Mouse (Mus musculus): ENCODE measurements around the gene Sumo2.
"Not testable (repeated sequence)": the region's sequence is repeated elsewhere in the genome, so short reads cannot be mapped to it uniquely, and the experiment has no call there.

Gene Sumo2

DNA sequence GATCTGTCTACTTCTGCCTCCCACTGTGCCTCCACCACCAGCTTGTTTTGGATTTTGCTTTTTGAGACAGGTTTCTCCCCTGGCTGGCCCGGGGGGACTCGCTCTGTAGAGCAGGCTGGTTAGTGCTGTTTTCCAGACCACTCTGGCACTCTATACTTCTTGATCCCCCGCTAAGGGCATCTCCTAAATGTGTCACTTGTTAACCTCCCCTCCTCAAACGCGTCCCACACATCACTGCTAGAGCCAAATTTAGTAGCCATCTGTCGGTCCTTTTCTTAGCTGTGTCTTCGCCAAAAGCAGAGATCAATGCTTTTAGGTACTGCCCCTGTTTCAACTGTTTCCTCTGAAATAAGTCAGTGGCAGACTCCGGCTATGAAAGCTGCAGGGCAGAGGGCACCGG, 17.4 kb downstream of the Sumo2 start:
- no peak for DNase-seq (ENCODE audit: extremely low spot score)

DNA sequence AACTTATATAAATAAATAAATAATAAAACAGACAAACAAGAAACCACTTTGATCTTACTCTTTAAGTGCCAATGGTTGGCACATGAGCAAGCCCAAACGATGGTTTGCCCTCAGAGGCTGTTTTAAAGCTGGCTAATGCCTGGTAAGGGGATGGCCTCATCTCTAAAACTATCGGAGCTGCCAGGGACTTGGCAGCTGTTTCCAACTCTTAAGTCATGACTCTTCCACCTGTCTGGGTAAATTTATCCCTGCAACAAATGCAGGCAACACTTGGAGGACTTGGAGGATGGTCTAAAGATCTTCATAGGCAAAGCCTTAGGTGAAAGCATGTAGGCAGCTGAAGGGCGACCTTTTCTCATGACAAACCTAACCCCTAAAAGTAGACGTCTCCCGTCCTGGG, 19.1 kb downstream of the Sumo2 start:
- no peak for DNase-seq (ENCODE audit: extremely low spot score)

DNA sequence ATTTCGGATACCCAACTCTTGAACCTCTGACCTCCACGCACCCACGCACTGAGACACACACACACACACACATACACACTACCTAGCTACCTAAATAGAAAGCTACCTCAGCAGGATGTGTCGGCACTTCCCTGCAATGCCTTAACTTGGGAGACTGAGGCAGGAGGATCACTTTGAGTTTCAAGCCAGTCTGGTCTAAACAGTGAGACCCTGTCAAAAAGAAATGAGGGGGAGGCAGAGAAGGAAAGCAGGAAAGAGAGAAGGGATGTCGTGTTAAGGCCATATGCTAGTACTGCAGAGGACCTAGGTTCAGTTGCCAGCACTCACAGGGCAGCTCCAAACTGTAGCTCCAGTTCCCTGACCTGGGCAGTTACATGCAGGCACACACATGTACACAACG, 21.1 kb downstream of the Sumo2 start:
- DNase-seq (ENCODE audit: extremely low spot score) = no peak

DNA sequence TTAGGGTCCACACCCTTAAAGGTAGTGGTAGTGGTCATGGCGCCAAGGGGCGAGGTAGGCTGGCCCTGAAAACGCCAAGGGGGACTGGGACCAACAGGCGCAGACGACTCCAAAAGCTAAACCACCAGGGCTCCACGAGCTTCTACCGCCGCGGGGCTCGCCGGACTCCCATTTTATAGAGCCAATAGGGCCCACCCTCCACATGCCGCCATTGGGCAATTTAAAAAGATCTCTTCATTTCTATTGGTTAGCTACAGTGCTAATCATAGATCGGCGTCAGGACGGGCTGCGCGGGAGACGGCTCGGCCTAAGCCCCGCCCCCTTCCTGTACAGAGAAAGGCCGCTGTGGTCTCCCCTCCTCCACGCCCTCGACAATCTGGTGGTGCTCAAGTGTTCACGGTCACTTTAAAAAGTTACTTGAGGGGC, 21.8 kb downstream of the Sumo2 start, which contains the start of gene Jpt1:
Gene Jpt1, minus strand, starts transcription at position 150 of the 426 bp plus-strand sequence.
- peak; percentile 98 for DNase-seq (ENCODE audit: extremely low spot score)

DNA sequence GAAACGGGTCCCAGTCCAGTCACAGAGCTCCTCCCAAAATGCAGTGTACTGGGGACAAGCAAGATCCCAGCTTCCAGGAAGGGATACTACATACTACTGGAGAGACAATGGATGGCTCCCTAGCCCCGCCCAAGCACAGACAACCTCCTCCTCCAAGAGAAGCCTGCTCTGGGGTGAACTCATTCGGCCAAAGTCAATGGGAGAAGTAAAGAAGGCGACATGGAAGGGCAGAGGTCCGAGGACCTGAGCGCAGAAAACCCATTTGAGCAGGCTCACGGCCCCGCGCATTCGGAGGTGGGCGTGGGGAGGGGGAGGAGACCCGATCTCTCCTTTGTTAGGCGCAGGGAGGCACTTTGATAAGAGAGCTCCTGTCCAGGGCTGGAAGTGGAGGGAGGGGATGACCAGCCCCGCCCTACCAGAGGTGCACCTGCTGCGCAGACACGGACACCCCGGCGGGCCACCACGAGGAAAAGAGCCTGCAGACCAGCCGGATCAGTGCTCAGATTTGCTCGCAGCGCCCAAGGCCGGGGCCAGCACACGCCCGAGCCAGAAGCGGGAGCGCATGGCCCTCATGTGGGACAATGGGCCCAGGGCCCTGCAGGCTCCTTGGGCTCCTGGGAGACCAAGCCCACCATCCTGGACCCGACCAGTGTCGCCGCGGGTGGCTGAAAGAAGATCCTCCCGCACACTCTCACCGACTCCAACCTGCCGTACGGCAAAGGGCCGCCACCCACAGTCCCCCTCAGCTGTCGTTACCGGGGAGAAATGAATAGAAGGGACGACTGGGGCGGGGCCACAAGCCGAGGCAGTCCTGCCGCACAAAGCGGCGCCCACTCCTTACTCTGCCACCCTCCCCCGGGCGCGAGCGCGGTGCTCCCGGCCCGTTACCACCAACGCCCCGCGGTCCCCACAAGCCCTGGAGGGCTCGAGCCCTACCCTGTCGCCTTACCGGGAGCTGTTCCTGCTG, 22.5 kb downstream of the Sumo2 start:
- DNase-seq (ENCODE audit: extremely low spot score) = peak; percentile 69

DNA sequence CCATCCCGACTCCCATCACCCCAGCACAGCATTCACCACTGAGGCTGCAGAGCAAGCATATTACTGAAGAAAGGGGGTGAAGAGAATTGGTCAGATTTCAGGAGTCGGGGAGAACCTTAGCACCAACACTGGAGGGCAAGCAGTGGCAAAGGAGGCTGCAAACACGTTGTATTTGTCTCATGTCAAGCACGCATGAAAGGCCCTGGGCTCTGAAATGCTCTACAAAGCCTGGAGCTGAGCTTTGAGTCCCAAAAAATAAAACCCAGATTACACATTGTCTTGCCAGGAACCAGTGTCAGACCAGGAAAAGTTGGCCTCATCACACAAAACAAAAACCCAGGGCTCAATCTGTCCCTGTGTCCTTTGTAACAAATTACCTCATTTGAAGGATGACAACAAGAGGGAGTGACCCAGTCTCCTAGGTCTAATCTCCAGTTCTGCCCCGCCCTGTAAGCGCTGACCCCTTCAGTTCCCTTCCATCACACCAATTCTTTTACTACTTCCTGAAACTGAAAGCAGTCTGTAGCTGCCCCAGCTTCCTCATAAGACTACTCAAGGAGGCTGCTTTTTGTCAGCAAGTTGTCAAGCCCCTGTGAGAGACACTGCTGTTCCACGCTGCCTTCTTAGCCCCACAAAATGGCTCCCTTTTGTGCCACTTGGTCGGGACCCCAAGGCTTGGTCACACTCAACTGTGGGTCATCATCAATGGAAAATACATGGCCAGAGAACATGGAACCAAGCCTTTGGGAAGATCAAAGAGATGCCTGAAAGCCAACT, 23.5 kb downstream of the Sumo2 start:
- no peak for DNase-seq (ENCODE audit: extremely low spot score)

DNA sequence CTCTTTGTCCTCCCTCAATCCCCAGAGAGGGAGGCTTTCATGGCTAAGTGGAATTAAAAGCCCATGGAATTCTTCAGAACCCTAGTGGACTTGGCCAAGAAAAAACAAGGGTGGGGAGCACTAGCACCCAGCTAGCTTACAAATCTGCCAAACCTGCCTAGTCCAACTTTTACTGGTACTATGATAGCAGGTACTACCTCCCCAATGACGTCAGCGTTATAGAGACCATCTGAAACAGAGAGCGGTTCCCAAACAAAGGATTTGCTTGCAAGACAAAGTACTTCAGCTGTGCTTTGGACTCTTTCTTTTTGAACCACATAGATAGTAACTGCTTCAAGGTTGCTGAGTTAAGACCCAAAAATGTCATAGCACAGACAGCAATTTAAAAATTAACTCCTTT, 24.1 kb downstream of the Sumo2 start:
- no peak for DNase-seq (ENCODE audit: extremely low spot score)

DNA sequence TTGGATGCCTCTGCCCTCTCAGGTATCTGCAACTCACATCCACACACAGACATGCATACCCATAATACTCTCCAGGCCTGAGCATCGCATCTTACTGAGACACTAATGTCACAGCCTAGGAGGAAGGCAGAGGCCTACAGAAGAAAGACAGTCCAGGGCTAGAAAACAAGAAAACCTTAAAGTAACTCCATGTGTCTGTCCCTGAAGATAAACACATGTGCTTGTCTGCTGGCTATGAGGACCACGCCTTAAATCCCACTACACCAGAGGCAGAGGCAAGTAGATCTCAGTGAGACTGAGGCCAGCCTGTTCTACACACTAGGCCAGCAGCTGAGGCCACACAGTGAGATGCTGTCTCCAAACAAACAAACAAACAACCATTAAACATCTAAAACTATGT, 25.0 kb downstream of the Sumo2 start:
- no peak for DNase-seq (ENCODE audit: extremely low spot score)

DNA sequence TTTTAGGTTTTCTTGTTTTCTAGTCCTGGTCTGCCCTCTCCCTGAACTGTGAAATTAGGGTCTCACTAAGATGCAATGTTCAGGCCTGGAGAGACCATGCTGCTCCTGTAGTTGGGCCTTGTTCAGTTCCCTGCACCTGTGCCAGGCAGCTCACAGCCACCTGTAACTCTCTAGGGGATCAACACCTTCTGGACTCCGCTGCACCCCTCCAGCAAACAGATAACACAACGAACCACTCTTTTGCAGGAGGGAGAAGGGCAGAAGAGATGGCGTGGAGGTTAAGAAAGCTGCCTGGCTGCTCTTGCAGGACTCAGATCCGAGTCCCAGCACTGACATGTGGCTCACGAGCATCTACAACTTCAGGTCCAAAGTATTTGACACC, 25.6 kb downstream of the Sumo2 start:
- no peak for DNase-seq (ENCODE audit: extremely low spot score)

DNA sequence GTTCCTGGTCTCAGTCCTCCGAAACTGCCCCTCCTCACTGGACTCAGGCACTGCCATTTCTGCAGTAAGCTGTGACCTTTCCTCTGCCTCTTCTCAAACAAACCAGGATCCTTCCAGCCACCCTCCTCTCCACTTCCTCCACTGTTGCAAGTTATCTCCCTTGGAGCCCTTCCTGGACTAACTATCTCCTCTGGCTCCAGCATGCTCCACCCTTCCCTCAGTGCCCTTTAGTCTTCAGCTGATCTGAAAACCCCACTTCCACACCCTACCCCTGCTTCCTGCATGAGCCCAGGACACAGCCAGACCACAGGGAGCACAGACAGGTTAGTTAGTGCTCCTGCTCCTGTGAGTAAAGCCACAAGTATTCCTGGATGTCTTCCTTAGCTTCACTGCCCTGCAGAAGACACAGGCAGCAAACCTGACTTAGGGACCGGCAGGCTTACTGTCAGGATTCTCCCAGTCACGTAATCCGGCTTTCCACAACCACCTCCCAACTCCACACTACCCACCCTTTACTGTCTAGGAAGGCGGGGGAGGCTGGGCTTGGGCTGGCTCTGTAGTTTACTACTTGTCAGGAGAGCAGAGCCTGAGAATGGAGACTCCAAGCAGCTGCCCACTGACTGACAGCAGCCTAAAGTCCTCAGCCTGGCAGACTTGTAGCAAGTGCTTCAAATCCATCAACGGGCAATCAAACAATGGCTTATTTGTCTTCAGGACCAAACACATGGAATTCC, 26.1 kb downstream of the Sumo2 start:
- peak; percentile 20 for DNase-seq (ENCODE audit: extremely low spot score)

DNA sequence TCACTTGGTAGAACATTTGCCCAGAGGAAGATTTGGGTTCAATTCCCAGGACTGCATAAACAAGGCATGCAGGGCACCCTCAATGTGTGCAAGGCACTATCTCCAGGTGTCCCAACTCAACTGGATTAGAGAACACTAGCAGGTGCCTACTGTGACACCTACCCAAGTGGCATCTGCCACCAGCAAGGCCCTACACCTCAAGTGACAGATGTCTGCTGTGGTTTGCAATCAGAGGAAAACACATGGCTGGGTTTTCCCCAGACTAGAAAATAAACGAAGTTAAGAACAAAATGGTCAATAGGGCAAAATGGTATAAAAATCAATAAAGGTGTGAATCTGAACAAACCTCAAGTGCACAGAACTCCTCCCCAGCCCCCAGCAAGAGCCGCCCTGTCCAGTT, 28.0 kb downstream of the Sumo2 start:
- no peak for DNase-seq (ENCODE audit: extremely low spot score)

DNA sequence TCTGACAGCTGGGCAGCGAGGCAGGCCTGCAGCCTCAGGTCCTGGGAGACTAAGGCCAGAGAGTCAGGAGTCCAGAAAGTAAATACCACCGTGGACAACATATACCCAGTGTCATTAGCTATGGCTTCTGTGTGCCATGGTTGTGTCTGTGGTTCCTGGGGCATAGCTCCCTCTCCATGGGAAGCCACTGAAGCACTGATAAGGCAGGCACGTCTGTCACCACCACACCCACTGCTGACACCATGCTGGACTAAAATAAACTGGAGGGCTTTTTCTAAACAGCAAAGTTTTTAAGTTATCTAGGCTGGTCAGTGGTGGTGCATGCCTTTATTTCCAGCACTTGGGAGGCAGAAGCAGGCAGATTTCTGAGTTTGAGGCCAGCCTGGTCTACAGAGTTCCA, 29.5 kb downstream of the Sumo2 start:
- no peak for DNase-seq (ENCODE audit: extremely low spot score)

DNA sequence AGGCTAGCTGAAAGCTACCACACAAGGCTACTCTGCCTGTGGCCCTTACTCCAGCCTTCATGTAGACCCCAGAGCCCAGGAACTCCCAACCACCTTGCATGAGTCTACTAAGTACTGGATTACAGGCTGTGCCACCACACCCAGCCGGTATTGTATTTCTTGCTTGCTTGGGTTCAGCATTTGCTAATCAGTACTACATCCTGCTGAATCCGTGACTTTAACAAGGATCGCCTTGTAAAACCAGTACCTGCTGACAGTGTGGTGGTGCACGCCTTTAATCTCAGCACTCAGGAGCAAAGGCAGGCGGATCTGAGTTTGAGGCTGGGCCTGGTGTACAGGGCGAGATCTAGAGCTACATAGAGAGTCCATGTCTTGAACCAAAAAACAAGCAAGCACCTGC, 33.4 kb downstream of the Sumo2 start:
- DNase-seq (ENCODE audit: extremely low spot score) = no peak

DNA sequence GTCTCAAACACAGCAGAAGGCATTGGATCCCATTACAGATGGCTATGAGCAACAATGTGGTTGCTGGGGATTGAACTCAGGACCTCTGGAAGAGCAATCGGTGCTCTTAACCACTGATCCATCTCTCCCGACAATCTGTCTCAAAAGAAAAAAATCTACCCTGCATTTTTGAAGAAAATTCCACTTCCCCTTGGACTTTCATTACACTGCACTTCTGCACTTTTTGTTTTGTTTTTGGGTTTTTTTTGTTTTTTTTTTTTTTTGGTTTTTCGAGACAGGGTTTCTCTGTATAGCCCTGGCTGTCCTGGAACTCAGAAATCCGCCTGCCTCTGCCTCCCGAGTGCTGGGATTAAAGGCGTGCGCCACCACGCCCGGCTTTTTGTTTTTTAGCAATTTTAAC, 39.5 kb downstream of the Sumo2 start:
- DNase-seq (ENCODE audit: extremely low spot score) = not testable (repeated sequence)

DNA sequence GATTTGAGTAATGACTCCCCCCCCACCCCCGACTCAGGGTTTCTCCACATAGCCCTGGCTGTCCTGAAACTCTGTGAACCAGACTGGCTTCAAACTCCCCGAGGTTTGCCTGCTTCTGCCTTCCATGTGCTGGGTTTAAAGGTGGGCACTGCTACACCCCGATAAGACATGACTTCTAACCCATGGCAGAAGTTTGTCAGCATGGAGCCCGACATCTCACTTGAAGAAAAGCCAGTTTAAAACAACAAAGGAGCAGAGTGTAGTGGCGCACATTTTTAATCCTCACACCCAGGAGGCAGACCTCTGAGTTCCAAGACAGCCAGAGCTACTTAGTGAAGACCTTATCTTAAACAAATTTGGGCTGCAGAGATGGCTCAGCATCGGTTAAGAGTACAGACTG, 43.7 kb downstream of the Sumo2 start:
- DNase-seq (ENCODE audit: extremely low spot score) = no peak

DNA sequence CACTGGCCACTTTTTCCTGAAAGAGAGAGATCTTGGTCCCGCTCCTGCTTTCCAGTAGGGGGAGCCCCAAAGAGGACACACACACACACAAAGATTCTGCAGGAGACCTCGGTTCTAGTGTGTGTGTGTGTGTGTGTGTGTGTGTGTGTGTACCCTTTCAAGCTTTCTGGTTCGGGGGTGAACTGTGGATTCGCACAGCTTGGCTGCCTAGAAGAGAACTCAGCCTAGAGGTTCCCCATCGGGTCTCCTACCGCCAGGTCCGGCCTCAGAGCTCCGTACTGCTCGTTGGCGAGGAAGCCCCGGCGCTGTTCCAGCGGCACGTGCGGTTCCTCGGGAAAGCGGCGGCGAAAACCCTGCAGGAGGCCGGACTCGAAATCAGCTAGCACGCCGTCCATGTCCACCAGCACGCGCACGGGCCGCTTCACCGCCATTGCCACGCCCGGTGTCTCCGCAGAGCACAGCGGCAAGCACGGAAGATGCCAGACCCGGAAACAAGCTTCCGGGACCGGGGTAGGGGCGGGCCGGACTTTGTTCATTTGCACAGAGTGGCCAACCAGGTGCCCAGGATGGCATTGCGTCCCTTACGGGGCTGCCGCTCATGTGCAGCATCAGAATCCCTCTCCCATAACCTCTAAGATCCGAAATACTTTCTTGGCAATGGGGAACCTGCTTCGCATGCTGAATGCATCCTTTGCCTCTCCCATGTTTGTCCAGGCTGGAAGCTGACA, 44.6 kb downstream of the Sumo2 start, which contains the start of gene Nt5c:
Gene Nt5c, minus strand, starts transcription at position 507 of the 728 bp plus-strand sequence.
- DNase-seq (ENCODE audit: extremely low spot score) = peak; percentile 82

DNA sequence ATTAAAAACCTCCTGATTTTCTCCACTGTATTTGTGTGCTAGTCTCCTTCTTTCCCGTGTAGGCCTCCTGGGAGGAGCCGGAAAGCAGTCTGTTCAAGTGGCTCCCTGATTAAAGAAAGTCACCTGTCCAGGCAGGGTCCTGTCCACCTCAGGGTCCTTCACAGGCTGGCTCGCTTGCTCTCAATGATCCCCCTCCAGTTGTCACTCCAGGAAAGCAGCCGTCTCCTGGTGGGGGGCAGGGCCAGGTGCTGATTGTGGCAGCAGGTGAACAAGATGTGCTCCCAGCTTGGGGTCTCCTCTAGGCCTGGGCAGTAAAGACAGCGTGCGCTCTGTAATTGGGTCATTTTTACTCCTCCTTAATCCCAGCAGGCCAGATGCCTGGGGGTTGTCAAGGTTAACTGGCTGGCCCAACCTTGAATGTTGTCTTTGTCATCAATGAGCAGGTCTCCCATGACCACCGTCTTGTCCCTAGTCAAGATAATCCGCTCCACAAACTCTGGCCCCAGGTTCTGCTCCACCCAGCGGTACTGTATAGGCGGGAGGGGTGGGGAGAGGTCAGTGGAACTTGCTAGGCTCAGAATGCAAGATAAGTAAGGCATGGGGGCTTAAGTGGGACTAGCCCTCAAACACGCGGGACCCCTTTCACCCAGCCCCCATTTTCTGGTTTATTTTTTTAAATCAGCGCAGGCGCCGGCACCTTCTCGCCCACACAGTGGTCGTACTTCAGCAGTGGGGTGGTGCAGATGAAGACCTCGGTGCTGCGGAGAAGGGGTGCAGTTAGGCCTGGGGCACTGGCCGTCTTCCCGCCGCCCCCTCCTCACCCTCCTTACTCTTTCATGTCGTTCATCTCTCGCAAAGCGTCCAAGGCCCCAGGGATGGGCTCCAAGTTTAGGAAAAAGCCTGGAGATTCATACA, 45.4 kb downstream of the Sumo2 start:
- no peak for DNase-seq (ENCODE audit: extremely low spot score)

DNA sequence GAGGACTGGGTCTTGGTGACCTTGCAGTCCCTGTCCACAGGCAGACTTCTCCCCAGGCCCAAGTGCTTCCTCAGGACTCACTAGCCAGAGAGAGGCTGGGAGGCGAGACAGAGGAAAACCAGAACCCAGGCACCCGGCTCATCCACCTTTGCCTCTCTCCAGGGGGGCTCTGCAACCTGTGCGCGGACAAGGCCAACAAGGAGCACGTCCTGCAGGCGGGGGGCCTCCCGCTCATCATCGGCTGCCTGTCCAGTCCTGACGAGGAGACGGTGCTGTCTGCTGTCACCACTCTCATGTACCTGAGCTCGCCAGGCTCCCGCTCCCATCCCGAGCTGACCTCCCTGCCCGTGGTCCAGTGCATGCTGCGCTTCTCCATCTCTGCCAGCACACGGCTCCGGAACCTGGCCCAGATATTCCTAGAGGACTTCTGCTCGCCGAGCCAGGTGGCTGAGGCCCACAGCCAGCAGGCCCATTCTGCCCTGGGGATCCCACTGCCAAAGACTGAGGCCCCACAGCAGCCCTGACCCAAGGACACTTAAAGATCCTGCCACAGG, 47.4 kb downstream of the Sumo2 start:
- no peak for DNase-seq (ENCODE audit: extremely low spot score)

DNA sequence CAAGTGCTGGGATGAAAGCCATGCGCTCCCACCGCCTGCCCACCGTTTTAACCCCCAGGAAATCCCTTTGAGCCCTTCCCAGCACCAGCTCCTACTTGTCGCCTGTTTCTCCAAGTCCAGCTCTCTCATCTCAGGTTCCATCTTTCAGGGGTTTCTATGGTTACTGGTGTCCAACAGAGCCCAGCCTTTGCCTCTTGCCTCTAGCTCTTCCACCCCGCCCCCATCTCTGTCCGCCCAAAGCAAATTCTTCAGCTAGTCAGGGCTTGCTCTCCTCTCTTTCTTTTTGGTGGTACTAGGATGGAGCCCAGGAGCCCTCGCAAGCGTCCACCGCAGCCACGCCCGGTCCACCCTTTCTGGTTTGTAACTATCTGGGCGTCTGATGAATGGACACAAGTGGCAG, 50.9 kb downstream of the Sumo2 start:
- DNase-seq (ENCODE audit: extremely low spot score) = peak; percentile 67

DNA sequence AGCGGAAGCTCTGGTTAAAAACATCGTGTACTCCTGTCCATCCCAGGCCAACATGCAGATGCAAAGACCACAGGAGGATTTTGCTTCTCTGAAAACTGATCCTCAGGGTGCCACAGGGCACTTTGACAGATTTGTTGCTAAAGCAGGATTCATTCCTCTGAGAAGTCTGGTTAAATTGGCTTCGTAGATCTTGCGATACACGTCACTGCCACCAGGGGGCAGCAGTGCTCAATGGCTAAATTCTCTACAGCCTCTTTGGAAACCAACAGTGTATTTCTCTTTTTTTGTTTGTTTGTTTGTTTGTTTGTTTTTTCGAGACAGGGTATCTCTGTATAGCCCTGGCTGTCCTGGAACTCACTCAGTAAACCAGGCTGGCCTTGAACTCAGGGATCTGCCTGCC, 52.4 kb downstream of the Sumo2 start:
- peak; percentile 74 for DNase-seq (ENCODE audit: extremely low spot score)
